ENCODE assay signal across 8 mouse cellular contexts in genomic region chr1:180256866-180257265, GRCm38 (mm10). TPM values are rescaled to one million over a fixed set of nuclear protein-coding genes. Genes with fewer than 3 reads are reported as not detected.
DNase-seq lines count a peak whose midpoint lies in the region; ATAC-seq lines count a peak whose summit lies in the region.

No protein-coding gene starts in this region.

- H3K4me2 ChIP-seq in limb, embryonic 15.5 days = peak overlapping the region; percentile 99
- H3K4me2 ChIP-seq in stomach, embryonic 16.5 days (ENCODE audit: low read depth, low read length) = peak overlapping the region; percentile 96

- ATAC-seq in megakaryocyte, adult 5-6 weeks (ENCODE audit: poor library complexity, severe bottlenecking) = no peak
- ATAC-seq in limb, embryonic 15.5 days (ENCODE audit: insufficient number of reproducible peaks, low FRiP score, low TSS enrichment, low read depth) = no peak
- ATAC-seq in stomach, embryonic 16.5 days (ENCODE audit: insufficient read depth, low FRiP score) = no peak
- ATAC-seq in erythroid progenitor cell, adult 5-6 weeks (replicated peaks; ENCODE audit: low FRiP score, poor library complexity, severe bottlenecking) = no peak
- no peak for ATAC-seq in megakaryocyte-erythroid progenitor cell, adult 5-6 weeks (replicated peaks; ENCODE audit: low FRiP score, low TSS enrichment, poor library complexity, severe bottlenecking)

- no peak overlapping the region for H3K9ac ChIP-seq in limb, embryonic 15.5 days
- peak overlapping the region; percentile 63 for H3K9ac ChIP-seq in stomach, embryonic 16.5 days (ENCODE audit: low read length)

- peak overlapping the region; percentile 96 for H3K4me3 ChIP-seq in megakaryocyte, embryonic 14.5 days (replicated peaks)
- H3K4me3 ChIP-seq in limb, embryonic 15.5 days = peak overlapping the region; percentile 77
- H3K4me3 ChIP-seq in stomach, embryonic 16.5 days (replicated peaks; ENCODE audit: low read length) = peak overlapping the region; percentile 91

- H3K36me3 ChIP-seq in megakaryocyte, embryonic 14.5 days (replicated peaks; ENCODE audit: low read length) = peaks cover 25% of the 10 kb centered on the region
- no peaks in the 10 kb centered on the region for H3K36me3 ChIP-seq in limb, embryonic 15.5 days
- H3K36me3 ChIP-seq in stomach, embryonic 16.5 days (ENCODE audit: control insufficient read depth, insufficient read depth, low read length) = no peaks in the 10 kb centered on the region

- WGBS in limb, embryonic 15.5 days = 61% methylated on average over 4 of the region's 4 CpGs
- 54% methylated on average over 4 of the region's 4 CpGs for WGBS in stomach, embryonic 16.5 days

- DNase-seq in cerebellum, adult 9-10 months = peak; percentile 59
- DNase-seq in cerebellum, adult 18-20 months = no peak

- H3K9me3 ChIP-seq in megakaryocyte, embryonic 14.5 days = peaks cover 3% of the 10 kb centered on the region; the same call in 1 of the 2 replicates
- no peaks in the 10 kb centered on the region for H3K9me3 ChIP-seq in limb, embryonic 15.5 days
- H3K9me3 ChIP-seq in stomach, embryonic 16.5 days (replicated peaks; ENCODE audit: control insufficient read depth, low read length) = no peaks in the 10 kb centered on the region

- peaks cover 83% of the 10 kb centered on the region for H3K4me1 ChIP-seq in megakaryocyte, embryonic 14.5 days
- H3K4me1 ChIP-seq in limb, embryonic 15.5 days = peaks cover 11% of the 10 kb centered on the region
- H3K4me1 ChIP-seq in stomach, embryonic 16.5 days (ENCODE audit: control insufficient read depth, insufficient read depth, low read length) = peaks cover 12% of the 10 kb centered on the region; the same call in 1 of the 2 replicates

- H3K27me3 ChIP-seq in megakaryocyte, embryonic 14.5 days (replicated peaks) = no peaks in the 10 kb centered on the region
- H3K27me3 ChIP-seq in limb, embryonic 15.5 days = 0 out of 2 replicates have a peak, but pooled peaks cover 4% of the 10 kb centered on the region
- H3K27me3 ChIP-seq in stomach, embryonic 16.5 days (ENCODE audit: control insufficient read depth, insufficient read depth, low read length) = no peaks in the 10 kb centered on the region

- peak overlapping the region; percentile 75; the same call in 1 of the 2 replicates for H3K27ac ChIP-seq in limb, embryonic 15.5 days
- peak overlapping the region; percentile 77; the same call in 1 of the 2 replicates for H3K27ac ChIP-seq in stomach, embryonic 16.5 days (ENCODE audit: low read length)

RNA-seq across cellular contexts. Expression of gene Psen2, which starts 6.4 kb away (rescaled TPM):
- 36.6 and 38.6 TPM in 2 replicates for polyA plus RNA-seq in megakaryocyte, embryonic 14.5 days (2012; ENCODE audit: insufficient read depth, low replicate concordance)
- 14.0 and 17.3 TPM in 2 replicates for total RNA-seq in megakaryocyte, adult 5-6 weeks (2015)
- 13.6 and 18.9 TPM in 2 replicates for total RNA-seq in megakaryocyte, adult 5-6 weeks (2017)
- 18.1 and 21.8 TPM in 2 replicates for polyA plus RNA-seq in limb, embryonic 15.5 days (2015; fragmentation: Nextera tagmentation; extraction: Ambion mirVana)
- polyA plus RNA-seq in stomach, embryonic 16.5 days (2015; fragmentation: Nextera tagmentation; extraction: Ambion mirVana) = 17.4 and 20.7 TPM in 2 replicates
- 4.2 and 12.6 TPM in 2 replicates for total RNA-seq in erythroid progenitor cell, adult 5-6 weeks (2015; ENCODE audit: low replicate concordance)
- 5.9 and 7.3 TPM in 2 replicates for total RNA-seq in erythroid progenitor cell, adult 5-6 weeks (2017; ENCODE audit: low replicate concordance)
- 75.6 and 93.3 TPM in 2 replicates for total RNA-seq in megakaryocyte-erythroid progenitor cell, adult 5-6 weeks (2014; fragmentation: Nextera tagmentation)
- 39.5 and 66.4 TPM in 2 replicates for total RNA-seq in megakaryocyte-erythroid progenitor cell, adult 5-6 weeks (2017)

RNA-seq across cellular contexts. Expression of gene Coq8a, which starts 57.5 kb away (rescaled TPM):
- polyA plus RNA-seq in megakaryocyte, embryonic 14.5 days (2012; ENCODE audit: insufficient read depth, low replicate concordance) = 3.1 and 3.4 TPM in 2 replicates
- 1.5 and 2.4 TPM in 2 replicates for total RNA-seq in megakaryocyte, adult 5-6 weeks (2015)
- 0.84 and 2.4 TPM in 2 replicates for total RNA-seq in megakaryocyte, adult 5-6 weeks (2017)
- polyA plus RNA-seq in limb, embryonic 15.5 days (2015; fragmentation: Nextera tagmentation; extraction: Ambion mirVana) = 9.6 and 19.1 TPM in 2 replicates
- 25.7 and 38.3 TPM in 2 replicates for polyA plus RNA-seq in stomach, embryonic 16.5 days (2015; fragmentation: Nextera tagmentation; extraction: Ambion mirVana)
- total RNA-seq in erythroid progenitor cell, adult 5-6 weeks (2015; ENCODE audit: low replicate concordance) = 1.7 TPM in 1 of 2 replicates, not detected in the other
- 0.90 TPM in 1 of 2 replicates, not detected in the other for total RNA-seq in erythroid progenitor cell, adult 5-6 weeks (2017; ENCODE audit: low replicate concordance)
- 6.3 and 8.4 TPM in 2 replicates for total RNA-seq in megakaryocyte-erythroid progenitor cell, adult 5-6 weeks (2014; fragmentation: Nextera tagmentation)
- 18.3 and 22.3 TPM in 2 replicates for total RNA-seq in megakaryocyte-erythroid progenitor cell, adult 5-6 weeks (2017)
